Mouse (Mus musculus) limb, embryonic 15.5 days (tissue): ENCODE measurements at regions not wholly inside any gene's neighbourhood (a gene's known extent, or its start where the extent isn't known, plus 50 kb on each side); places are given as distances from the start of the nearest gene placed in this dataset.
"Not testable (repeated sequence)": the region's sequence is repeated elsewhere in the genome, so short reads cannot be mapped to it uniquely, and the experiment has no call there.

ENCODE experiments used
- ATAC-seq: fragments of 200-750 bp; cut with Nextera tagmentation; 2 replicates; pipeline ENCODE4 v1.8.0; 2017; ENCODE audit warnings: low read depth, moderate TSS enrichment; ENCODE audit not compliant: insufficient number of reproducible peaks, low FRiP score, low TSS enrichment
- H3K27ac ChIP-seq: fragments of 300-500 bp; sonication (generic); 2 replicates; pipeline ENCODE4 v1.5.1; 2015; ENCODE audit warnings: moderate library complexity, mild to moderate bottlenecking, inconsistent platforms
- H3K27me3 ChIP-seq: fragments of 300-500 bp; sonication (generic); 2 replicates; pipeline ENCODE4 v1.6.1; 2015; ENCODE audit warnings: inconsistent platforms
- H3K36me3 ChIP-seq: fragments of 300-500 bp; sonication (generic); 2 replicates; pipeline ENCODE4 v1.6.1; 2015; ENCODE audit warnings: inconsistent platforms
- H3K4me1 ChIP-seq: fragments of 300-500 bp; sonication (generic); 2 replicates; pipeline ENCODE4 v1.6.1; 2015; ENCODE audit warnings: inconsistent platforms
- H3K4me2 ChIP-seq: fragments of 300-500 bp; sonication (generic); 2 replicates; pipeline ENCODE4 v1.6.1; 2015; ENCODE audit warnings: mild to moderate bottlenecking, inconsistent platforms
- H3K4me3 ChIP-seq: fragments of 300-500 bp; sonication (generic); 2 replicates; pipeline ENCODE4 v1.5.1; 2015; ENCODE audit warnings: mild to moderate bottlenecking, inconsistent platforms
- H3K9ac ChIP-seq: fragments of 300-500 bp; sonication (generic); 2 replicates; pipeline ENCODE4 v1.6.1; 2015; ENCODE audit warnings: inconsistent platforms
- H3K9me3 ChIP-seq: fragments of 300-500 bp; sonication (generic); 2 replicates; pipeline ENCODE4 v1.6.1; 2016; ENCODE audit warnings: inconsistent platforms
- WGBS: fragments of 180-500 bp; shearing (Covaris S2); methylation state at CpG from one replicate; pipeline ENCODE4 v1.1.7; 2015; 5-methylcytosine and 5-hydroxymethylcytosine counted together

GRCm38 (mm10) chr9:30599756-30600155 is 172.8 kb downstream of the Snx19 start:
- Histone ChIP-seq H3K36me3 (no peaks in the 10 kb centered on the region), H3K9me3 (no peaks in the 10 kb centered on the region), H3K27ac (no peak overlapping the region), H3K4me1 (no peaks in the 10 kb centered on the region), H3K27me3 (no peaks in the 10 kb centered on the region), H3K9ac (no peak overlapping the region), H3K4me3 (no peak overlapping the region), H3K4me2 (no peak overlapping the region)
- no peak for ATAC-seq
- 81% methylated on average over 7 of the region's 7 CpGs for WGBS

DNA sequence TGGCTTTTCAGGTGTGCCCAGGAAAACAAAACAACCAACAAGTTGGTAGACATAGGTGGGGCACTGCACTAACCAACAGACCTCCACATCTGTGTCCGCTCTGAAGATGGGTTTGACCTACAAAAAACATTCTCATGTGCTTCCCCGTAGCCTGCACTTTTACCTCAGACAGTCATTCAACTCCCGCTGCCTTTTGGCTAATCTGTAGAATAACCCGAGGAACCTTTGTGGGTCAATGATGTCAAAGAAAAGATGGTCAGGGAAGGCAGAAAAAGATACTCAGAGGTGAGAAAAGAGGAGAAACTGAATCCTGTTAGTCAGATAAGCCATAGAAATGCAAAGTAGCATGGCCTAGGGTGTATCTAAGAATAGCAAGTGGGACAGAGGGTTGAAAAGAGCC is 170.8 kb downstream of the Snx19 start:
- Histone ChIP-seq H3K4me2 (no peak overlapping the region), H3K36me3 (no peaks in the 10 kb centered on the region), H3K4me1 (no peaks in the 10 kb centered on the region), H3K27me3 (no peaks in the 10 kb centered on the region), H3K9ac (no peak overlapping the region), H3K4me3 (no peak overlapping the region), H3K27ac (no peak overlapping the region), H3K9me3 (no peaks in the 10 kb centered on the region)
- ATAC-seq = no peak
- 85% methylated on average over 4 of the region's 4 CpGs for WGBS

GRCm38 (mm10) chr9:30597092-30597491 is 170.2 kb downstream of the Snx19 start:
- H3K9me3 ChIP-seq, H3K9ac ChIP-seq, H3K4me3 ChIP-seq, ATAC-seq, H3K27ac ChIP-seq, H3K27me3 ChIP-seq, H3K4me2 ChIP-seq, H3K36me3 ChIP-seq, H3K4me1 ChIP-seq: not testable (repeated sequence)
- 81% methylated on average over 6 of the region's 6 CpGs for WGBS

DNA sequence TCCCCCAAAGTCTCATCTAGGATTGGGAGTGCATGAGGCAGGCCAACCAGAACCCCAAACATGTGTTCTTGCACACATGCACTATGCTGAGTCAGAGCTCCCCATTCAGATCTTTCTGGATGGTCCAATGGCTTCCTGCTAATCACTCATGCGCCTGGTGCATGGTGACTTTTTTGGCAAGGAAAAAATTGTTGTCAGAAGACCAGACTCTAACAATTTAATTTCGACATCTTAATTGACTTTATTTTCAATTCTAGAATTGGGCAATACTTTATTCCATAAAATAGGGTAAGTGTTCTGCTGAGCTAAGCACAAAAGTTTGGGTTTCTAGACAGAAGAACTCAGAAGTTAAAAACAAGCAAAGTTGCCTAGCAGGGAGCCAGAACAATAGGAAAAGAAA is 165.7 kb downstream of the Snx19 start:
- no peak overlapping the region for H3K9ac ChIP-seq
- no peak for ATAC-seq
- H3K36me3 ChIP-seq = no peaks in the 10 kb centered on the region
- H3K9me3 ChIP-seq = no peaks in the 10 kb centered on the region
- 80% methylated on average over 2 of the region's 2 CpGs for WGBS
- H3K27ac ChIP-seq = no peak overlapping the region
- H3K4me2 ChIP-seq = no peak overlapping the region
- no peak overlapping the region for H3K4me3 ChIP-seq
- no peaks in the 10 kb centered on the region for H3K27me3 ChIP-seq
- 0 out of 2 replicates have a peak, but pooled peaks cover 7% of the 10 kb centered on the region for H3K4me1 ChIP-seq

GRCm38 (mm10) chr9:30591246-30591645 is 164.3 kb downstream of the Snx19 start:
- H3K36me3 ChIP-seq = no peaks in the 10 kb centered on the region
- no peak overlapping the region for H3K4me3 ChIP-seq
- no peak overlapping the region for H3K4me2 ChIP-seq
- H3K9me3 ChIP-seq = no peaks in the 10 kb centered on the region
- no peak overlapping the region for H3K27ac ChIP-seq
- H3K27me3 ChIP-seq = no peaks in the 10 kb centered on the region
- 80% methylated on average over 5 of the region's 5 CpGs for WGBS
- no peak overlapping the region for H3K9ac ChIP-seq
- peak; percentile 75; the same call in 1 of the 2 replicates for ATAC-seq
- H3K4me1 ChIP-seq = 0 out of 2 replicates have a peak, but pooled peaks cover 7% of the 10 kb centered on the region

GRCm38 (mm10) chr9:30590661-30591179 is 163.8 kb downstream of the Snx19 start:
- H3K4me2 ChIP-seq = no peak overlapping the region
- H3K27me3 ChIP-seq = no peaks in the 10 kb centered on the region
- H3K9me3 ChIP-seq = no peaks in the 10 kb centered on the region
- no peak overlapping the region for H3K9ac ChIP-seq
- 67% methylated on average over 6 of the region's 6 CpGs for WGBS
- no peaks in the 10 kb centered on the region for H3K36me3 ChIP-seq
- H3K4me1 ChIP-seq = 0 out of 2 replicates have a peak, but pooled peaks cover 7% of the 10 kb centered on the region
- H3K4me3 ChIP-seq = no peak overlapping the region
- ATAC-seq = no peak
- no peak overlapping the region for H3K27ac ChIP-seq

GRCm38 (mm10) chr9:30581271-30581821 is 154.4 kb downstream of the Snx19 start:
- Histone ChIP-seq H3K4me3 (no peak overlapping the region), H3K9me3 (no peaks in the 10 kb centered on the region), H3K27ac (no peak overlapping the region), H3K36me3 (no peaks in the 10 kb centered on the region), H3K27me3 (no peaks in the 10 kb centered on the region), H3K4me2 (no peak overlapping the region), H3K4me1 (no peaks in the 10 kb centered on the region), H3K9ac (no peak overlapping the region)
- ATAC-seq = no peak
- 89% methylated on average over 9 of the region's 9 CpGs for WGBS

DNA sequence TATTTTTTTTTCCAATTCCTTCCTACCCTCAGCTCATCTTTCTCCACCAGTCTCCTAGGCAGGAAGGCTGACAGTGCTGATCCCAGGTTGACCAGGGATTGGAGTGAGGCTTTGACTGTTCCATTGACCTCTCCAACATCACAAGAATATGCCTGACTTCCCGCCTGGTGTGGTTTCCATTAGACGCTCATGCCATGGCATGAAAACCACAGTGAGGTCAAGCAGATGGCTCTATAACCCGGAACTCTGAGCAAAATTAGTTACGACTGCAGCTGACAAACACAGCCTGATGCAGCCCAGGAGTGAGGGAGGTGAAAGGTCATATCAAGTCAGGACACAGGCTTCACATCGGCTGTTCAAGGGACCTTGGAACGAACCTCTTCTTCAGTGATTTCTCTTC is 153.6 kb downstream of the Snx19 start:
- ATAC-seq = no peak
- Histone ChIP-seq H3K27me3 (no peaks in the 10 kb centered on the region), H3K27ac (no peak overlapping the region), H3K4me3 (no peak overlapping the region), H3K36me3 (no peaks in the 10 kb centered on the region), H3K4me2 (no peak overlapping the region), H3K9me3 (no peaks in the 10 kb centered on the region), H3K4me1 (no peaks in the 10 kb centered on the region), H3K9ac (no peak overlapping the region)
- WGBS = 50% methylated on average over 6 of the region's 6 CpGs

- no peak overlapping the region for H3K27ac ChIP-seq
- no peak overlapping the region for H3K4me3 ChIP-seq
- no peaks in the 10 kb centered on the region for H3K36me3 ChIP-seq
- H3K4me1 ChIP-seq = peaks cover 3% of the 10 kb centered on the region; the same call in 1 of the 2 replicates
- no peaks in the 10 kb centered on the region for H3K27me3 ChIP-seq
- H3K9ac ChIP-seq = no peak overlapping the region
- 75% methylated on average over 3 of the region's 3 CpGs for WGBS
- H3K9me3 ChIP-seq = no peaks in the 10 kb centered on the region
- H3K4me2 ChIP-seq = no peak overlapping the region
- ATAC-seq = no peak
These were observed 151.3 kb downstream of the Snx19 start for GRCm38 (mm10) chr9:30578213-30578612.

DNA sequence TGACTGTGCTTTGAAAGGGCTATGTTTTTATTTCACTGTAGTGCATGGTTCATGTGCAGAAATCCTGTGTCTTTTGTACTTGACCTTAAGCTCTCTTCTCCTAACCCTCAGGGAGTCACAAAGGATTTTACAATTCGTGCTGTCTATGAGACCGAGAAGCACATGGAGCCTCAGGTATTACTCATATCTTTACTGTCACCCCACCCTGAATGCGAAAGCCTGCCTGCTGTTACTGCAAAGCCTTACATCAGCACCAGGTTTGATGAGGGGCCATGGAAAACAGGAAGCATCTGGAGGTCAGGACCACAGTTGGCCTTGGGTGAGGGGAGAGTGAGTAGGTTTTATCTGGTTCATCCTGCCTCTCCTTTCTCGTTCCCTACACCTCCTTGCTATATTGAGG is 150.3 kb downstream of the Snx19 start:
- H3K36me3 ChIP-seq = no peaks in the 10 kb centered on the region
- no peak overlapping the region for H3K9ac ChIP-seq
- no peaks in the 10 kb centered on the region for H3K27me3 ChIP-seq
- H3K9me3 ChIP-seq = no peaks in the 10 kb centered on the region
- H3K4me1 ChIP-seq = peaks cover 5% of the 10 kb centered on the region; the same call in 1 of the 2 replicates
- H3K4me2 ChIP-seq = no peak overlapping the region
- no peak overlapping the region for H3K27ac ChIP-seq
- ATAC-seq = no peak
- no peak overlapping the region for H3K4me3 ChIP-seq
- WGBS = 68% methylated on average over 4 of the region's 4 CpGs

GRCm38 (mm10) chr9:30575531-30575930 is 148.6 kb downstream of the Snx19 start:
- Histone ChIP-seq H3K4me2 (no peak overlapping the region), H3K9ac (no peak overlapping the region), H3K4me1 (peaks cover 12% of the 10 kb centered on the region; the same call in 1 of the 2 replicates), H3K9me3 (no peaks in the 10 kb centered on the region), H3K27me3 (no peaks in the 10 kb centered on the region), H3K27ac (no peak overlapping the region), H3K4me3 (no peak overlapping the region), H3K36me3 (no peaks in the 10 kb centered on the region)
- ATAC-seq = no peak
- WGBS = 85% methylated on average over 3 of the region's 3 CpGs

DNA sequence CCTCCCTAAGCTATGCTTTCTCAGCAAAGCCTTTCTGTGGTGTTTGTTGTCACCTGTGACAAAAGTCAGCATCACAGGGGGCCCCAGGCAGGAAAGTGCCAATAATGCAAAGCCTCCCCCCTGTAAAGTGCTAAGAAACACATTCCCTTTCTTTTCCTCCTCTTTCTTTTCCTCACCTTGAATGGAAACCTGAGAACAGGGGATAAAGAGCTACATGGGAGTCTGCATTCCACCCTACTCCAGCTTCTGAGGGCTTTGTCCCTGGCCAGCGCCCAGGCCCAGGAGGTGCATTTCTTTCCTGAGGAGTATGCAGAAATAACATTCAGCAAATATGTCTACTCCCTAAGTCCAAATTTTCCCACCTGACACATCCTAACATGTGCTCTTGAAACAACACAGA is 146.4 kb downstream of the Snx19 start:
- no peaks in the 10 kb centered on the region for H3K27me3 ChIP-seq
- H3K36me3 ChIP-seq = no peaks in the 10 kb centered on the region
- no peak overlapping the region for H3K9ac ChIP-seq
- H3K4me2 ChIP-seq = no peak overlapping the region
- H3K27ac ChIP-seq = no peak overlapping the region
- peaks cover 12% of the 10 kb centered on the region; the same call in 1 of the 2 replicates for H3K4me1 ChIP-seq
- 33% methylated on average over 1 of the region's 1 CpGs for WGBS
- no peak overlapping the region for H3K4me3 ChIP-seq
- no peaks in the 10 kb centered on the region for H3K9me3 ChIP-seq
- ATAC-seq = no peak

GRCm38 (mm10) chr9:30571014-30571413 is 144.1 kb downstream of the Snx19 start:
- WGBS = 33% methylated on average over 2 of the region's 2 CpGs
- Histone ChIP-seq H3K36me3 (no peaks in the 10 kb centered on the region), H3K9me3 (no peaks in the 10 kb centered on the region), H3K27me3 (no peaks in the 10 kb centered on the region), H3K27ac (peak overlapping the region; percentile 65), H3K4me3 (no peak overlapping the region), H3K4me1 (peaks cover 12% of the 10 kb centered on the region; the same call in 1 of the 2 replicates), H3K4me2 (no peak overlapping the region), H3K9ac (no peak overlapping the region)
- peak; percentile 80 for ATAC-seq
